Mouse (Mus musculus) Patski (cell line): Measurements from ENCODE around the gene Utp11. TPM values are rescaled to one million over a fixed set of nuclear protein-coding genes. Genes with fewer than 3 reads are reported as not detected.
"Not testable (repeated sequence)": the region's sequence is repeated elsewhere in the genome, so short reads cannot be mapped to it uniquely, and the experiment has no call there.

Source experiments
- ATAC-seq: fragments of 100-300 bp; one replicate; pipeline ENCODE4 v1.8.0; 2021
- CTCF ChIA-PET: fragments of 350-600 bp; sonication (Branson Sonifier 250); formaldehyde crosslinking; loops from one replicate; lab custom pipeline; 2022; ENCODE audit warnings: inconsistent platforms; lab: Charles Lee
- POLR2A ChIA-PET: fragments of 350-600 bp; sonication (Branson Sonifier 250); formaldehyde crosslinking; loops from one replicate; lab custom pipeline; 2022; ENCODE audit warnings: antibody characterized with exemption, inconsistent platforms; lab: Charles Lee
- DNase-seq: peaks from one replicate; pipeline ENCODE4 v3.0.0-alpha.2; 2011; ENCODE audit warnings: low read depth, low spot score
- H3K27me3 ChIP-seq: fragments of 371-371 bp; one replicate; pipeline ENCODE4 v1.5.1; 2021
- CTCF ChIP-seq: fragments of 100-300 bp; IDR thresholded peaks from one replicate; pipeline ENCODE4 v1.5.1; 2021
- in situ Hi-C: fragments of 300-500 bp; cut with MboI; formaldehyde crosslinking; loops from 3 replicates; pipeline ENCODE4 v1.11.1; 2018; ENCODE audit warnings: low pct_unique_long_range_greater_than_20kb, mixed read lengths
- polyA plus RNA-seq: library from polyadenylated mRNA; unstranded; gene quantifications from one replicate; pipeline ENCODE4 v1.2.3, GENCODE M21; 2021

The Utp11 gene
- polyA plus RNA-seq, 1 experiment from 2014 or later: 40.6 TPM

GRCm38 (mm10) chr4:124714545-124715481 lies 21.4 kb upstream of the Utp11 start, which contains the start of gene Sf3a3:
Gene Sf3a3, plus strand, starts transcription at chr4:124714776.
- in situ Hi-C loops: no loop called here
- no peaks in the 10 kb centered on the region for H3K27me3 ChIP-seq
- CTCF ChIA-PET: interaction anchor here (0.6 to 1.3 kb wide), 3 partner anchors 14 to 15 kb away, joined by 3 read pairs; partner anchors contain the start of gene Fhl3
- DNase-seq (no peak), ATAC-seq (peak; percentile 89)
- POLR2A ChIA-PET: no interaction called here
- TF ChIP-seq CTCF: no peak

- in situ Hi-C loops, ATAC-seq, H3K27me3 ChIP-seq, DNase-seq, POLR2A ChIA-PET: not testable (repeated sequence)
- CTCF ChIA-PET: interaction anchor here (0.6 to 1.2 kb wide), 2 partner anchors 13 to 14 kb away, joined by 3 read pairs; partner anchors contain the start of gene Fhl3
Observed at GRCm38 (mm10) chr4:124713850-124714249, 20.4 kb upstream of the Utp11 start.

- ChIA-PET CTCF (no interaction called here), POLR2A (no interaction called here)
- ATAC-seq (no peak), DNase-seq (no peak)
- in situ Hi-C loops: no loop called here
- no peaks in the 10 kb centered on the region for H3K27me3 ChIP-seq
- TF ChIP-seq CTCF: no peak
Observed at GRCm38 (mm10) chr4:124712618-124713017, 19.2 kb upstream of the Utp11 start.

DNA sequence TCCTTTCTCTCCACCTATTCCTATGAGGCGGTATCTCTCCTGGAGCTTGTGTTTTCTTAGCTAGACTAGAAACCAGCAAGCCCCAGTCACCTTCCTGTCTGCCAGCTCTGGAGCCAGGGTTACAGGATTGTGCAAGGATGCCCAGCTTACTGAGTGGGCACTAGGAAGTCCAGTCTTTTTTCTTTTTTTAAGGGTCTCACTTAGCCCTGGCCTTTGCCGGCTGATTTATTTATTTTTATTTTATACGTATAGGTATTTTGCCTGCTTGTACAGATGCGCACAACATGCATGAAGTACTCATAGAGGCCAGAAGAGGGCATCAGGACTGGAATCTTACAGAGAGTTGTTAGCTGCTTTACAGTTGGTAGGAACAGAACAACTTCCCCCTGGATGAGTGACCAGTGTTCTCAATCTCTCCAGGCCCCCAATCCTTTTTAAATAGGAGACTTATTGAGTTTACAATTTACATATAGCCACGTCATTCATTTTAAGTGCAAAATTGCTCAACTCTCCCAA lies 17.4 kb upstream of the Utp11 start:
- no peak for DNase-seq
- no peaks in the 10 kb centered on the region for H3K27me3 ChIP-seq
- ChIA-PET POLR2A (no interaction called here), CTCF (interaction anchor here (0.6 to 1.6 kb wide), 5 partner anchors 9 to 28 kb away, joined by 3 to 5 read pairs (median 4); no protein-coding TSS in a partner anchor)
- ATAC-seq: no peak
- in situ Hi-C loops: no loop called here
- no peak for TF ChIP-seq CTCF

- TF ChIP-seq CTCF: no peak
- ChIA-PET CTCF (interaction anchor here (1.5 to 1.6 kb wide), 3 partner anchors 8 to 15 kb away, joined by 4 to 5 read pairs (median 4); no protein-coding TSS in a partner anchor), POLR2A (interaction anchor here (0.6 to 1.4 kb wide), 2 partner anchors 9 to 51 kb away, joined by 4 read pairs; partner anchors contain the start of gene Fhl3)
- H3K27me3 ChIP-seq: no peaks in the 10 kb centered on the region
- ATAC-seq (no peak), DNase-seq (no peak)
- in situ Hi-C loops: no loop called here
Observed at GRCm38 (mm10) chr4:124709961-124710446, 16.6 kb upstream of the Utp11 start.

- no peaks in the 10 kb centered on the region for H3K27me3 ChIP-seq
- no peak for TF ChIP-seq CTCF
- in situ Hi-C loops: no loop called here
- DNase-seq (no peak), ATAC-seq (peak; percentile 95)
- ChIA-PET CTCF (no interaction called here), POLR2A (interaction anchor here (1.4 kb wide), 1 partner anchor 8 kb away, joined by 4 read pairs; the partner anchor contains the start of gene Fhl3)
Observed at GRCm38 (mm10) chr4:124708518-124709477, 15.4 kb upstream of the Utp11 start.

DNA sequence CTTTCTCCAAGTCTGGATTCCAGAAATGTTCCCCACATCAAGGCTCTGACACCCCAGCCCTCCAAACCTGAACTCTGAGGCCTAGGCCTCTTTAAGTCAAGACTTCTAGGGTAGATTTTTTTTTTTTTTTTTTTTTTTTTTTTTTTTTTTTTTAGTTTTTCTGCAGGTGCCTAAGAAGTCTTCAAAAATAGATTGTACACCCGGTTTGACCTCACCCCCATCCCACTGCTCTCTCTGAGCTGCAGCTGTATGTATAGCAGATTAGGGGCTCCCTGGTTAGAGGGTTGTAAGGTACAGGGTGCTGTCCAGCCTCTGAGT lies 14.8 kb upstream of the Utp11 start:
- POLR2A ChIA-PET, ATAC-seq, DNase-seq, CTCF ChIA-PET, H3K27me3 ChIP-seq, in situ Hi-C loops: not testable (repeated sequence)

DNA sequence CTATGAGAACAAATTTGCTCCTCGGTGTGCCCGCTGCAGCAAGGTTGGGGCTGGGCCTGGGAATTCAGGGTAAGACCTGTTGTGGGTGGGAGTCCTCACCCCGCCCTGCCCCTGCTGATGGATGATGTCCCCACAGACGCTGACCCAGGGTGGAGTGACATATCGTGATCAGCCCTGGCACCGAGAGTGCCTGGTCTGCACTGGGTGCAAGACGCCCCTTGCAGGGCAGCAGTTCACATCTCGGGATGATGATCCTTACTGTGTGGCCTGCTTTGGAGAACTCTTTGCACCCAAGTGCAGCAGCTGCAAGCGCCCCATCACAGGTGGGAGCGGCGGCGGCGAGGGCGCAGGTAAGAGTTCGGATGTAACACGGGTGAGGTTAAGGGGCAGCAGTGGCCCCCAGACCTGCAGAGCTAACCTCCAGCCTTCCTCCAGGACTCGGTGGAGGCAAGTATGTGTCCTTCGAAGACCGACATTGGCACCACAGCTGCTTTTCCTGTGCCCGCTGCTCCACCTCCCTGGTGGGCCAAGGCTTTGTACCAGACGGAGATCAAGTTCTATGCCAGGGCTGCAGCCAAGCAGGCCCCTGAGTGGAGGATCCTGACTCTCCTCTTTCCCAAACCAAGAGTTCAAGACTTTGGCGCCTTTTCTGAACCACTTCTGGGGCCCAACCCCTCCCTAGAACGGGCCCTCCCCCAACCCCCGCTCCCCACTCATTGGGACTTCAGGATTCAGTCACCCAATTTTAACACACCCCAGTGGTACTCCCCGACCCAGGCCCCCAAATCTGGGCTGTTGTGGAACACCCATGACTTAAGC lies 14.2 kb upstream of the Utp11 start:
- ATAC-seq, in situ Hi-C loops, POLR2A ChIA-PET, DNase-seq, H3K27me3 ChIP-seq, CTCF ChIA-PET: not testable (repeated sequence)

DNA sequence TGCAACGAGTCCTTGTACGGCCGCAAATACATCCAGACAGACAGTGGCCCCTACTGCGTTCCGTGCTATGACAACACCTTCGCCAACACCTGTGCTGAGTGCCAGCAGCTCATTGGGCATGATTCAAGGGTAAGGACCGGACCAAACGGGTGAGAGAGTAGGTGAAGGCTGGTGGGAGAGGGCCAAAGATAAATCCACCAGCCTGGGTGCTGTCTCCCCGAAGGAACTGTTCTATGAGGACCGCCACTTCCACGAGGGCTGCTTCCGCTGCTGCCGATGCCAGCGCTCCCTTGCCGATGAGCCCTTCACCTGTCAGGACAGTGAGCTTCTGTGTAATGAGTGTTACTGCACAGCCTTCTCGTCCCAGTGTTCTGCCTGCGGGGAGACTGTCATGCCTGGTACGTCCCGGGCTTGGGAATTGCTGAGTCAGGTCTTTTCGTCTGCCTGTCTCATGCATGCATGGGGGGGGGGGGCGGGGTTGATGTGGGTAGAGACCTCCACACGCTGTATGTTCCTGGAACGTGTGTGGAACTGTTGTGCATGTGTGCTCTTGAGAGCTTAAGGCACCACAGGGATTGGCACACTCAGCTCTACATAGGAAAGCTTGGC lies 12.4 kb upstream of the Utp11 start:
- ChIA-PET CTCF (no interaction called here), POLR2A (interaction anchor here (0.6 kb wide), 2 partner anchors 23 to 221 kb away, joined by 4 to 5 read pairs; no protein-coding TSS in a partner anchor)
- DNase-seq (no peak), ATAC-seq (no peak)
- in situ Hi-C loops: no loop called here
- no peak for TF ChIP-seq CTCF
- no peaks in the 10 kb centered on the region for H3K27me3 ChIP-seq
